Mouse (Mus musculus) heart, adult 2 months (tissue): ENCODE data around the gene Grrp1. TPM values are rescaled to one million over a fixed set of nuclear protein-coding genes. Genes with fewer than 3 reads are reported as not detected.

ENCODE experiments used
- DNase-seq, 2 experiments: peaks; one replicate each; pipeline ENCODE4 v3.0.0; 2021
- H3K27ac ChIP-seq: fragments of 200-600 bp; 2 replicates; pipeline ENCODE4 v1.8.1; 2022
- H3K27me3 ChIP-seq: fragments of 200-500 bp; 2 replicates; pipeline ENCODE4 v1.6.1; 2012; ENCODE audit warnings: mild to moderate bottlenecking, low read length, inconsistent platforms, mixed read lengths; ENCODE audit not compliant: control insufficient read depth, insufficient read depth
- H3K36me3 ChIP-seq: fragments of 200-500 bp; 2 replicates; pipeline ENCODE4 v1.6.1; 2012; ENCODE audit warnings: low read length, inconsistent platforms; ENCODE audit not compliant: control insufficient read depth, insufficient read depth
- H3K4me1 ChIP-seq: fragments of 200-500 bp; 2 replicates; pipeline ENCODE4 v1.6.1; 2011; ENCODE audit warnings: low read length; ENCODE audit not compliant: control insufficient read depth, insufficient read depth
- H3K4me3 ChIP-seq: fragments of 200-600 bp; 2 replicates; pipeline ENCODE4 v1.8.1; 2022
- H3K79me2 ChIP-seq: fragments of 200-500 bp; replicated peaks from 2 replicates; pipeline ENCODE4 v1.6.1; 2012; ENCODE audit warnings: mild to moderate bottlenecking, inconsistent platforms, low read length, moderate library complexity, mixed read lengths; ENCODE audit not compliant: control insufficient read depth, insufficient read depth
- H3K9ac ChIP-seq: fragments of 200-500 bp; 2 replicates; pipeline ENCODE4 v1.6.1; 2012; ENCODE audit warnings: low read depth, mild to moderate bottlenecking, control low read depth, inconsistent platforms, low read length, mixed read lengths
- CTCF ChIP-seq: fragments of 200-600 bp; IDR thresholded peaks from 2 replicates; pipeline ENCODE4 v1.8.1; 2022; ENCODE audit warnings: antibody characterized with exemption, mild to moderate bottlenecking, moderate library complexity
- EP300 ChIP-seq: fragments of 200-500 bp; IDR thresholded peaks from 2 replicates; pipeline ENCODE4 v1.6.1; 2011; ENCODE audit warnings: low read depth, low read length, control low read depth; ENCODE audit not compliant: insufficient read depth
- POLR2A ChIP-seq: fragments of 200-500 bp; IDR thresholded peaks from 2 replicates; pipeline ENCODE4 v1.6.1; 2011; ENCODE audit warnings: mild to moderate bottlenecking, low read depth, low read length, control low read depth; ENCODE audit not compliant: insufficient read depth
- WGBS: fragments of 180-500 bp; shearing (Covaris S2); methylation state at CpG from one replicate; pipeline ENCODE4 v1.1.7; 2018; 5-methylcytosine and 5-hydroxymethylcytosine counted together
- intact Hi-C: fragments of 180-260 bp; cut with DNase I; formaldehyde crosslinking; loops from one replicate; pipeline ENCODE4 v1.15.1; 2025
- polyA plus RNA-seq: library from polyadenylated mRNA; depleted of rRNA; stranded (reverse); fragments of >200 nt; gene quantifications from 2 replicates; pipeline ENCODE4 v1.2.3, GENCODE M21; 2012
- total RNA-seq, 2 experiments: library from RNA; stranded (reverse); gene quantifications; 2 replicates each; pipeline ENCODE4 v1.2.3; 2021

The Grrp1 gene
- total and polyA plus RNA-seq, 3 experiments: 5.2 to 11.0 (median 5.7) TPM

DNA sequence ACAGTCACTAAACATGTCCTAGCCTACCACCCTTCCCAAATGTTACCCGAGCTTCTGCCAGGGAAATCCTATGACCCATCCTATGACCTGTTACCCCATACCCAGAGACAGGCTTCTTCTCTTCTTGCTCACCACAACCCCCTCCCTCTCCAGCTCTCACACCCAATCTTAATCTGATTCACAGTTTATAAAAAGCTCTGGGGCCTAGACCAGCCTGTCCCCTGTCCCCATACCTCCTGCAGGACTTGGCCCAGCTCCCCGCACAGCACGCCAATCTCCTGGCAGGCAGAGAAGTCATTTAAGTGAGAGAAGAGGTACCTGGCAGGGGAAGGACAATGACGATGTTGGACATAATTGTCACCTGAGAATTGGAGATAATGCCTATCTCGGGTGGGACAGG lies 19.0 kb downstream of the Grrp1 start:
- H3K79me2 ChIP-seq: no peaks in the 10 kb centered on the region
- 50% methylated on average over 5 of the region's 5 CpGs for WGBS

DNA sequence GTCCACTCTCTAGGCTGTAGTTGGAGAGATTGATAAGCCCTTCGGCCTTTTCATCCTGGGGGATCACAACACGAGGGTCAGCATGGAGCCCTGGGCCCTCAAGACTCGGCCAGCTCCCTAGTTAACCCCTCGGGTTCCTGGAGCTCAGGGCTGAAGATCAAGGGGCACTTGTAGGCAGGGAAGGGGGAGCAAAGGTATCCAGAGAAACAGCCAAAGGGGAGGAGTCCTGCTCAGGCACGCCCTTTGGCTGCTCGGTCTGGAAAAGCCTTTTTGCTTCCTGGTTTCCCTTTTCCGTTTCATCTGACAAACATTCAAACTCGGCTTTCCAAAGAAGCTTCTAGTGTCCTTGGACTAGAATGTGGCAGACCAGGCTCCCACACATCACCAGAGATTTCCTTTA lies 23.5 kb downstream of the Grrp1 start:
- Histone ChIP-seq H3K9ac (no peak overlapping the region), H3K27me3 (no peaks in the 10 kb centered on the region), H3K4me1 (no peaks in the 10 kb centered on the region), H3K79me2 (no peaks in the 10 kb centered on the region), H3K4me3 (no peak overlapping the region), H3K36me3 (no peaks in the 10 kb centered on the region), H3K27ac (no peak overlapping the region)
- DNase-seq: no peak
- WGBS: 34% methylated on average over 8 of the region's 8 CpGs
- TF ChIP-seq POLR2A (no peak), CTCF (no peak), EP300 (no peak)
- intact Hi-C loops: no loop called here

More for the DNA sequence above, 19.0 kb downstream of the Grrp1 start:
- Histone ChIP-seq H3K36me3 (no peaks in the 10 kb centered on the region), H3K4me3 (no peak overlapping the region), H3K27ac (no peak overlapping the region; the same call in 1 of the 2 replicates), H3K27me3 (no peaks in the 10 kb centered on the region), H3K4me1 (peaks cover 1% of the 10 kb centered on the region; the same call in 1 of the 2 replicates), H3K9ac (no peak overlapping the region)
- intact Hi-C loops: no loop called here
- DNase-seq: peak in 1 of 2 experiments; percentile 45
- TF ChIP-seq CTCF (no peak), POLR2A (no peak), EP300 (no peak)

DNA sequence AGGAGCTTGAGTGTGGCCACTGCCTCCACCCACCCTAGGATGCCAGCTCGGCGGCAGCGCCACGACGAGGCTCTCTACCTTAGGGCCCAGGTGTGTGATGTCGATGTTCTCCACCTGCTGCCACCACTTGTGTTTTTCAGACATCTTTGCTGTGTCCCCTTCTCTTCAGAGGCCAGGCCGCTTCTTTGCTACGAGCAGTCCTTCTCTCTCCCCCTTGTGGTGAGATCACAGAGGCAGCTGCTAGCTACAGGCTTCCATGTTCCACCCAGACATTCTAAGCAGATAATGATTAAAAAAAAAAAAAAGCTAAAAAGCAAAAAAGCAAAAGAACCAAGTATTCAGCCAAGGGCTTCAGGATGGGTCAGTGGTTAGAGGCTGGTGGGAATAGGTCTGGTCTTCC lies 26.7 kb downstream of the Grrp1 start, which contains the start of gene Catsper4:
Gene Catsper4, minus strand, starts transcription at position 190 of the 400 bp plus-strand sequence.
- Histone ChIP-seq H3K27me3 (no peaks in the 10 kb centered on the region), H3K36me3 (no peaks in the 10 kb centered on the region), H3K79me2 (no peaks in the 10 kb centered on the region), H3K4me3 (no peak within 1 kb of the TSS), H3K27ac (no peak within 1 kb of the TSS), H3K9ac (no peak within 1 kb of the TSS), H3K4me1 (no peaks in the 10 kb centered on the region)
- intact Hi-C loops: no loop called here
- TF ChIP-seq POLR2A (no peak), EP300 (no peak), CTCF (no peak)
- no peak for DNase-seq
- 73% methylated on average over 8 of the region's 8 CpGs for WGBS

DNA sequence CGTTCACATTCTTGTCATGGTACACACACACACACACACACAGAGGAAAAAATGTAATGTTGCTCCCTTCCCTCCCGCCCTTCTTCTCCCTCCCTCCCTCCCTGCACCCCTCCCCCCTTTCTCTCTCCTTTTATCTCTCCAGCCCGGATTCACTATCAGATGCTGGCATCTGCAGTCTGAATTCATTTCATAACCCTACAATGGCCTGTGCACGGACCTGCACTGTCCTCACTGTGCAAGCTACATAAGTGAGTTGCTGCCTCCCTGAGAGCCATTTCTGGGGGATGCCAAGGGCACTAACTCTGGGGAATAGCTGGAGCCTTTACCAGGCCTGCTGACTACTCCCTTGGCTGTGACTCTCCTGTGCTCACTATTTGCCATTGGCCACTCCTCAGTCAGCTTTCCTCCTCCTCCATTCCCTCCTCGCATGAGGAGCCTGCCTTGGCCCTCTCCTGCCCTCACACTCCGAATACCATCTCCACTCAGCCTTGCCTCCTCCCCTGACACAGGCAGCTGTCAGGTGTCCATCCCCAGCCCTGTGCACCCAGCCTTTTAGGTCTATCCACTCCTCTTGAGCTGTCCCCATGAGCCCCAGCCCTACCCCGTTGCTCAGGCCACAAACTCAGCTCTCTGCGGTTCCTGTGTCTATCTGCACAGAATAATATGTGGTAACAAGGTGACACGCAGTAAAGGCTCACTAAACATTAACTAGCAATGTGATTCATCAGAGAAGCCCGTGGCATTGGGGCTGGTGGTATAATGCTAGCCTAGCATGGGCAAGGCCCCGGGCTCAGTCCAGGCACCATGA lies 30.9 kb downstream of the Grrp1 start:
- Histone ChIP-seq H3K4me3 (no peak overlapping the region), H3K27me3 (no peaks in the 10 kb centered on the region), H3K79me2 (no peaks in the 10 kb centered on the region), H3K27ac (no peak overlapping the region), H3K36me3 (no peaks in the 10 kb centered on the region), H3K4me1 (no peaks in the 10 kb centered on the region), H3K9ac (no peak overlapping the region)
- no peak for DNase-seq
- intact Hi-C loops: no loop called here
- 62% methylated on average over 11 of the region's 11 CpGs for WGBS
- TF ChIP-seq CTCF (no peak), POLR2A (no peak), EP300 (no peak)

DNA sequence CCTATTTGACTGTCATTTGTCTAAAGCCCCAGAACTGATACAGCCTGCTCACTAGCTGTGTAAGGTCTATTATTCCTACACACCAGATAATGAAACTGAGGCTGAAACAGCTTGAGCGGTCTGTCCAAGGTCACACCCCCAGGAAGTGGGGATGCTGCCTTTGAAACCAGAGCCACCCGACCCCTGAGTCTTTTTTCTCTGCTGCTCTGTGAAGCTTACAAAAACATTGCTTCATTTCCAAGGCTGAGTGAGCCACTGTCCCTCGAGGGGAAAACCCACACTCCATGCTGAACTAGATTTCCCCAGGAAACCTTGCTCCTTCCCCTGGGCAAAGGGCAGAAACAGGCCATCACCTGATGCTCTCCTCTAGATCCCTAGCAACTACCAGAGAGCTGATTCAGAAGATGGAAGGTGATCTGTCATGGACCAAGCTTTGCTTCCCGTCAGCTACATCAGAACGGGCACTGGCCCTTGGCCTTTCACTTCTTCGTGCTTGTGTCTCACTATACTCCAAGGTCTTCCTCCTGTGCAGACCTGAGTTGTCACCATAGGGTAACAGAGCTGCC lies 47.3 kb downstream of the Grrp1 start:
- Histone ChIP-seq H3K27me3 (no peaks in the 10 kb centered on the region), H3K36me3 (no peaks in the 10 kb centered on the region), H3K4me3 (no peak overlapping the region), H3K79me2 (no peaks in the 10 kb centered on the region), H3K9ac (no peak overlapping the region), H3K27ac (no peak overlapping the region), H3K4me1 (no peaks in the 10 kb centered on the region)
- DNase-seq: no peak
- intact Hi-C loops: no loop called here
- TF ChIP-seq CTCF (no peak), POLR2A (no peak), EP300 (no peak)
- 59% methylated on average over 6 of the region's 6 CpGs for WGBS

DNA sequence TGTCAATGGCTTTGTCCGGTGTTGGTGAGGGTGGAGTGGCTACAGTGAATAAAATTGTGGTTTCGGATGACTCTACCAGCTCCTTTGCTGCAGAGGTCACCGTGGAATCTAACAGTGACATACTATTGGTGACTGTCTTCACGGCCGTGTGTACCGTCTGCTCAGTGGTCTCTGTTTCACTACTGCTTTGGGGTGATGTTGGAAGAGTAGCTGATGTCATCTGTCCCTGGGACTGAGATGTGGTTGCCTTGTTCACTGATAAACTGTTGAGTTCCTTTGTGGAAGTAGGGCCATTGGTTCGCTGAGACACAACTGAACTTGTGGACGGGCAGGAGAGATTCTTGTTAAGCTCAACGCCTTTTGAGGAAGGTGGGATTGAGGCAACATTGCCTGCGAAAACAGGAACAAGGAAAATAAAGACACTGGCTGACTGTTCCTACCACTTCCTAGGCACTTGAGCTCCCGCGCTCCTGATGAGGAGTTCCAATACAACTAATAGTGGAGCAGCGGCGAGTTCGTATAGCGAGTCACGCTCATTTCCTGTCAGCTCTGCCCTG lies 50.5 kb downstream of the Grrp1 start:
- no peak for DNase-seq
- Histone ChIP-seq H3K36me3 (no peaks in the 10 kb centered on the region), H3K9ac (no peak overlapping the region), H3K4me3 (no peak overlapping the region), H3K27ac (no peak overlapping the region), H3K27me3 (no peaks in the 10 kb centered on the region), H3K79me2 (no peaks in the 10 kb centered on the region), H3K4me1 (no peaks in the 10 kb centered on the region)
- intact Hi-C loops: no loop called here
- TF ChIP-seq EP300: no peak
- no peak for TF ChIP-seq POLR2A
- no peak for TF ChIP-seq CTCF
- 71% methylated on average over 17 of the region's 17 CpGs for WGBS
